Mouse (Mus musculus) thymus, adult 2 months (tissue): ENCODE data around the gene Klhl2.

ENCODE experiments used
- CTCF ChIP-seq: fragments of 200-500 bp; IDR thresholded peaks from 2 replicates; pipeline ENCODE4 v1.5.1; 2012; ENCODE audit warnings: mild to moderate bottlenecking, control low read depth, low read length, moderate library complexity, borderline replicate concordance; ENCODE audit not compliant: control insufficient read depth, poor library complexity, insufficient read depth; ENCODE audit errors: extremely low read depth
- POLR2A ChIP-seq: fragments of 200-500 bp; IDR thresholded peaks from 2 replicates; pipeline ENCODE4 v1.6.1; 2012; ENCODE audit warnings: mild to moderate bottlenecking, low read length, control low read depth, moderate library complexity; ENCODE audit not compliant: control insufficient read depth, poor library complexity, insufficient read depth; ENCODE audit errors: extremely low read depth

DNA sequence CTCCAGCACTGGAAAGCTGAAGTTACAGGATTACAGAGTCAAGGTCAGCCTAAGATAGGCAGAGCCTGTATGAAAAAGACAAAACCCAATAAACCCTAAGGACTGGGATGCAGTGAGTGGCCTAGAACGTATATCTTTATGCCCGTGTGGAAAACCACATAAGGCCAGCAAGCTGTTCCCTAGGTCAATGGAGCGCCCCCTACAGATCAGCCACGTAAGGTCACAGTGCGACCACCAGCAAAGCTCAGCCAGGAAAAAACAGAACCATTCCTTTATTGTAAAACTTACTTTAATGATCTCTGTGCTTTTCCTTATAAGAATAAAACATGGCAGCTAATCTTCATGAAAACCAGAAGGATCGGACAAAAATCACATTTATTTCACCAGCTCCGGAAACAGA lies 131.9 kb downstream of the Klhl2 start:
- TF ChIP-seq CTCF (no peak), POLR2A (no peak)
